Mouse (Mus musculus): Measurements from ENCODE around the gene Zfp410. TPM values are rescaled to one million over a fixed set of nuclear protein-coding genes. Genes with fewer than 3 reads are reported as not detected.

Gene Zfp410
- 10 to 100 TPM; 57.7 to 72.5 TPM for polyA plus RNA-seq (2017; shearing (Covaris generic))

GRCm38 (mm10) chr12:84316721-84317621, at the start of gene Zfp410:
Gene Zfp410, plus strand, starts transcription at chr12:84316852.

GRCm38 (mm10) chr12:84284885-84285592, 31.6 kb upstream of the Zfp410 start, which contains the start of gene Ptgr2:
Gene Ptgr2, plus strand, starts transcription at chr12:84285232.

GRCm38 (mm10) chr12:84361555-84362489, 45.2 kb downstream of the Zfp410 start, which contains the start of the genes Coq6 and Fam161b:
Gene Coq6, plus strand, starts transcription at chr12:84361657.
Gene Fam161b, minus strand, starts transcription at chr12:84361833.

Other genes starting within 250 kb of the Zfp410 start
- gene Acot5, start 247.5 kb upstream of the Zfp410 start, polyA plus RNA-seq (2017; shearing (Covaris generic)) = not detected
- gene Acot6, start 216.2 kb upstream of the Zfp410 start, polyA plus RNA-seq (2017; shearing (Covaris generic)) = 1 to 10 TPM; 1.9 to 2.1 TPM
- under 1 TPM; 0.31 to 0.78 TPM for gene Dnal1, start 202.5 kb upstream of the Zfp410 start, polyA plus RNA-seq (2017; shearing (Covaris generic))
- gene Pnma1, start 168.4 kb upstream of the Zfp410 start, polyA plus RNA-seq (2017; shearing (Covaris generic)) = under 1 TPM in 1 of 2 experiments, not detected in 1; 0.17 TPM
- 10 to 100 TPM; 25.6 to 29.6 TPM for gene Elmsan1, start 98.0 kb upstream of the Zfp410 start, polyA plus RNA-seq (2017; shearing (Covaris generic))
- gene Ptgr2, start 31.6 kb upstream of the Zfp410 start, polyA plus RNA-seq (2017; shearing (Covaris generic)) = 10 to 100 TPM; 32.6 to 34.1 TPM
- 10 to 100 TPM; 27.5 to 29.8 TPM for gene Coq6, start 44.8 kb downstream of the Zfp410 start, polyA plus RNA-seq (2017; shearing (Covaris generic))
- gene Fam161b, start 45.0 kb downstream of the Zfp410 start, polyA plus RNA-seq (2017; shearing (Covaris generic)) = under 1 TPM; 0.46 to 0.98 TPM
- 10 to 100 TPM; 36.4 to 85.2 TPM for gene Entpd5, start 92.2 kb downstream of the Zfp410 start, polyA plus RNA-seq (2017; shearing (Covaris generic))
- 1 to 10 TPM; 1.0 to 1.3 TPM for gene Bbof1, start 92.2 kb downstream of the Zfp410 start, polyA plus RNA-seq (2017; shearing (Covaris generic))
- gene Rnf113a2, start 100.3 kb downstream of the Zfp410 start, polyA plus RNA-seq (2017; shearing (Covaris generic)) = 10 to 100 TPM; 30.8 to 34.0 TPM
- gene Aldh6a1, start 134.2 kb downstream of the Zfp410 start, polyA plus RNA-seq (2017; shearing (Covaris generic)) = 10 to 100 TPM; 16.4 to 20.2 TPM
- gene Lin52, start 134.6 kb downstream of the Zfp410 start, polyA plus RNA-seq (2017; shearing (Covaris generic)) = 10 to 100 TPM; 17.9 to 32.0 TPM

Data from inflammation-experienced regulatory T-cells (primary cell).